Mouse (Mus musculus) hindbrain, embryonic 14.5 days (tissue): ENCODE results near the gene Taf11. TPM values are rescaled to one million over a fixed set of nuclear protein-coding genes. Genes with fewer than 3 reads are reported as not detected.

Experiments
- ATAC-seq: fragments of 200-750 bp; cut with Nextera tagmentation; 2 replicates; pipeline ENCODE4 v1.8.0; 2017; ENCODE audit warnings: moderate number of reproducible peaks, mild to moderate bottlenecking, moderate TSS enrichment, moderate library complexity; ENCODE audit not compliant: low FRiP score
- DNase-seq: peaks from one replicate; pipeline ENCODE4 v3.0.0-alpha.2; 2015; ENCODE audit warnings: low spot score
- H3K27ac ChIP-seq: fragments of 300-500 bp; sonication (generic); 2 replicates; pipeline ENCODE4 v1.5.1; 2014; ENCODE audit warnings: mild to moderate bottlenecking, moderate library complexity
- H3K27me3 ChIP-seq: fragments of 300-500 bp; sonication (generic); 2 replicates; pipeline ENCODE4 v1.6.1; 2014; ENCODE audit warnings: mild to moderate bottlenecking, low read length, mixed read lengths; ENCODE audit not compliant: control insufficient read depth, insufficient read depth
- H3K36me3 ChIP-seq: fragments of 300-500 bp; sonication (generic); replicated peaks from 2 replicates; pipeline ENCODE4 v1.6.1; 2014; ENCODE audit not compliant: control insufficient read depth, insufficient read depth
- H3K4me1 ChIP-seq: fragments of 300-500 bp; sonication (generic); replicated peaks from 2 replicates; pipeline ENCODE4 v1.6.1; 2014; ENCODE audit warnings: antibody characterized with exemption, low read length, mixed read lengths; ENCODE audit not compliant: control insufficient read depth, insufficient read depth
- H3K4me2 ChIP-seq: fragments of 300-500 bp; sonication (generic); replicated peaks from 2 replicates; pipeline ENCODE4 v1.6.1; 2014; ENCODE audit warnings: mild to moderate bottlenecking, moderate library complexity
- H3K4me3 ChIP-seq: fragments of 300-500 bp; sonication (generic); replicated peaks from 2 replicates; pipeline ENCODE4 v1.5.1; 2014; ENCODE audit warnings: mild to moderate bottlenecking, low read length
- H3K9ac ChIP-seq: fragments of 300-500 bp; sonication (generic); 2 replicates; pipeline ENCODE4 v1.6.1; 2014
- H3K9me3 ChIP-seq: fragments of 300-500 bp; sonication (generic); 2 replicates; pipeline ENCODE4 v1.6.1; 2016; ENCODE audit warnings: low read length; ENCODE audit not compliant: control insufficient read depth
- WGBS: fragments of 180-500 bp; shearing (Covaris S2); extraction: QIAGEN DNeasy Blood & Tissue Kit; methylation state at CpG from one replicate; pipeline ENCODE4 v1.1.7; 2014; 5-methylcytosine and 5-hydroxymethylcytosine counted together
- polyA plus RNA-seq: library from polyadenylated mRNA; unstranded; fragments of >200 nt; fragmentation: Nextera tagmentation; extraction: Ambion mirVana; gene quantifications from 2 replicates; pipeline ENCODE4 v1.2.1, GENCODE M21; 2014

The Taf11 gene
- polyA plus RNA-seq, 1 experiment from 2014 or later = 51.8 TPM

GRCm38 (mm10) chr17:27941178-27941577 lies 31.5 kb upstream of the Taf11 start:
- no peak for DNase-seq
- 87% methylated on average over 5 of the region's 5 CpGs for WGBS
- H3K27me3 ChIP-seq = no peaks in the 10 kb centered on the region
- no peak for ATAC-seq
- H3K4me1 ChIP-seq = peaks cover 10% of the 10 kb centered on the region
- H3K4me3 ChIP-seq = no peak overlapping the region
- no peak overlapping the region for H3K4me2 ChIP-seq
- no peaks in the 10 kb centered on the region for H3K9me3 ChIP-seq
- no peak overlapping the region for H3K27ac ChIP-seq
- H3K9ac ChIP-seq = no peak overlapping the region
- no peaks in the 10 kb centered on the region for H3K36me3 ChIP-seq

GRCm38 (mm10) chr17:27940352-27940751 lies 30.7 kb upstream of the Taf11 start:
- H3K36me3 ChIP-seq = no peaks in the 10 kb centered on the region
- H3K9me3 ChIP-seq = no peaks in the 10 kb centered on the region
- H3K4me1 ChIP-seq = peaks cover 3% of the 10 kb centered on the region; the same call in 1 of the 2 replicates
- H3K4me3 ChIP-seq = no peak overlapping the region
- WGBS = 82% methylated on average over 4 of the region's 4 CpGs
- no peak overlapping the region for H3K27ac ChIP-seq
- no peak for DNase-seq
- H3K9ac ChIP-seq = no peak overlapping the region
- no peak overlapping the region for H3K4me2 ChIP-seq
- no peaks in the 10 kb centered on the region for H3K27me3 ChIP-seq
- ATAC-seq = no peak

GRCm38 (mm10) chr17:27939028-27939427 lies 29.4 kb upstream of the Taf11 start:
- ATAC-seq (no peak), DNase-seq (no peak)
- H3K36me3 ChIP-seq = no peaks in the 10 kb centered on the region
- H3K4me3 ChIP-seq = no peak overlapping the region
- H3K9me3 ChIP-seq = no peaks in the 10 kb centered on the region
- H3K4me2 ChIP-seq = no peak overlapping the region
- H3K9ac ChIP-seq = no peak overlapping the region
- no peaks in the 10 kb centered on the region for H3K27me3 ChIP-seq
- H3K27ac ChIP-seq = no peak overlapping the region
- H3K4me1 ChIP-seq = peaks cover 3% of the 10 kb centered on the region; the same call in 1 of the 2 replicates
- 83% methylated on average over 5 of the region's 5 CpGs for WGBS

- no peaks in the 10 kb centered on the region for H3K9me3 ChIP-seq
- WGBS = 88% methylated on average over 12 of the region's 12 CpGs
- H3K27me3 ChIP-seq = no peaks in the 10 kb centered on the region
- H3K4me3 ChIP-seq = no peak overlapping the region
- ATAC-seq = no peak
- H3K27ac ChIP-seq = no peak overlapping the region
- H3K9ac ChIP-seq = no peak overlapping the region
- H3K4me2 ChIP-seq = no peak overlapping the region
- peaks cover 3% of the 10 kb centered on the region; the same call in 1 of the 2 replicates for H3K4me1 ChIP-seq
- no peak for DNase-seq
- H3K36me3 ChIP-seq = no peaks in the 10 kb centered on the region
Measured at GRCm38 (mm10) chr17:27938121-27938754, 28.6 kb upstream of the Taf11 start.

- H3K4me1 ChIP-seq = peaks cover 3% of the 10 kb centered on the region; the same call in 1 of the 2 replicates
- H3K4me3 ChIP-seq = no peak overlapping the region
- no peak overlapping the region for H3K27ac ChIP-seq
- no peak overlapping the region for H3K4me2 ChIP-seq
- H3K36me3 ChIP-seq = no peaks in the 10 kb centered on the region
- no peak overlapping the region for H3K9ac ChIP-seq
- WGBS = 92% methylated on average over 4 of the region's 4 CpGs
- H3K27me3 ChIP-seq = no peaks in the 10 kb centered on the region
- no peak for ATAC-seq
- no peaks in the 10 kb centered on the region for H3K9me3 ChIP-seq
- no peak for DNase-seq
Measured at GRCm38 (mm10) chr17:27937054-27937615, 27.5 kb upstream of the Taf11 start.

GRCm38 (mm10) chr17:27935091-27935490 lies 25.4 kb upstream of the Taf11 start:
- H3K4me3 ChIP-seq = no peak overlapping the region
- ATAC-seq (no peak), DNase-seq (no peak)
- no peaks in the 10 kb centered on the region for H3K9me3 ChIP-seq
- H3K27me3 ChIP-seq = no peaks in the 10 kb centered on the region
- H3K4me2 ChIP-seq = no peak overlapping the region
- H3K36me3 ChIP-seq = no peaks in the 10 kb centered on the region
- no peak overlapping the region for H3K9ac ChIP-seq
- 89% methylated on average over 3 of the region's 3 CpGs for WGBS
- no peak overlapping the region for H3K27ac ChIP-seq
- H3K4me1 ChIP-seq = peaks cover 3% of the 10 kb centered on the region; the same call in 1 of the 2 replicates

GRCm38 (mm10) chr17:27934136-27934910 lies 24.7 kb upstream of the Taf11 start:
- no peaks in the 10 kb centered on the region for H3K9me3 ChIP-seq
- no peak for ATAC-seq
- WGBS = 93% methylated on average over 10 of the region's 10 CpGs

GRCm38 (mm10) chr17:27931826-27932225 lies 22.2 kb upstream of the Taf11 start:
- Histone ChIP-seq H3K27me3 (no peaks in the 10 kb centered on the region), H3K27ac (no peak overlapping the region), H3K4me2 (no peak overlapping the region), H3K9ac (no peak overlapping the region), H3K4me1 (no peaks in the 10 kb centered on the region), H3K36me3 (no peaks in the 10 kb centered on the region), H3K9me3 (no peaks in the 10 kb centered on the region), H3K4me3 (no peak overlapping the region)
- WGBS = 91% methylated on average over 4 of the region's 4 CpGs
- ATAC-seq (no peak), DNase-seq (no peak)

More at GRCm38 (mm10) chr17:27934136-27934910, 24.7 kb upstream of the Taf11 start:
- H3K27me3 ChIP-seq = no peaks in the 10 kb centered on the region
- no peak overlapping the region for H3K4me2 ChIP-seq
- 0 out of 2 replicates have a peak, but pooled peaks cover 3% of the 10 kb centered on the region for H3K4me1 ChIP-seq
- no peak overlapping the region for H3K4me3 ChIP-seq
- no peak overlapping the region for H3K9ac ChIP-seq
- no peaks in the 10 kb centered on the region for H3K36me3 ChIP-seq
- no peak overlapping the region for H3K27ac ChIP-seq
- DNase-seq = no peak

GRCm38 (mm10) chr17:27930291-27930690 lies 20.6 kb upstream of the Taf11 start:
- Histone ChIP-seq H3K4me3 (no peak overlapping the region), H3K4me1 (no peaks in the 10 kb centered on the region), H3K36me3 (no peaks in the 10 kb centered on the region), H3K9ac (no peak overlapping the region), H3K9me3 (no peaks in the 10 kb centered on the region), H3K27ac (no peak overlapping the region), H3K4me2 (no peak overlapping the region), H3K27me3 (no peaks in the 10 kb centered on the region)
- ATAC-seq = no peak
- WGBS = 94% methylated on average over 5 of the region's 5 CpGs
- no peak for DNase-seq
